Mouse (Mus musculus) common myeloid progenitor, adult 5-6 weeks (primary cell): ENCODE measurements around the gene Mast4. TPM values are rescaled to one million over a fixed set of nuclear protein-coding genes. Genes with fewer than 3 reads are reported as not detected.
"Not testable (repeated sequence)": the region's sequence is repeated elsewhere in the genome, so short reads cannot be mapped to it uniquely, and the experiment has no call there.

Experiments used
- ATAC-seq: replicated peaks from 2 replicates; pipeline ENCODE4 v1.8.0; 2016; ENCODE audit warnings: low read depth, mild to moderate bottlenecking, moderate TSS enrichment, inconsistent platforms; ENCODE audit not compliant: poor library complexity, severe bottlenecking
- total RNA-seq: library from RNA; stranded (forward); fragments of 200-1000, 187-1606 nt; gene quantifications from 2 replicates; pipeline ENCODE4 v1.2.3, GENCODE M21; 2017

The Mast4 gene
- total RNA-seq: 10.8 and 19.1 TPM in 2 replicates

- peak; percentile 62 for ATAC-seq
Measured at GRCm38 (mm10) chr13:103334392-103334686, at the start of gene Mast4. Gene Mast4, minus strand, starts transcription at chr13:103334497.

- ATAC-seq: no peak
Measured at GRCm38 (mm10) chr13:103374495-103374894, 40.2 kb upstream of the Mast4 start.

GRCm38 (mm10) chr13:103369194-103369593 is 34.9 kb upstream of the Mast4 start:
- ATAC-seq: no peak

GRCm38 (mm10) chr13:103363181-103363580 is 28.9 kb upstream of the Mast4 start:
- ATAC-seq: no peak

- ATAC-seq: not testable (repeated sequence)
Measured at GRCm38 (mm10) chr13:103357415-103357814, 23.1 kb upstream of the Mast4 start.

GRCm38 (mm10) chr13:103356909-103357308 is 22.6 kb upstream of the Mast4 start:
- ATAC-seq: not testable (repeated sequence)

- ATAC-seq: no peak
Measured at GRCm38 (mm10) chr13:103354737-103355136, 20.4 kb upstream of the Mast4 start.

GRCm38 (mm10) chr13:103344749-103345148 is 10.5 kb upstream of the Mast4 start:
- no peak for ATAC-seq

GRCm38 (mm10) chr13:103344006-103344720 is 9.9 kb upstream of the Mast4 start:
- no peak for ATAC-seq

GRCm38 (mm10) chr13:103341031-103341430 is 6.7 kb upstream of the Mast4 start:
- no peak for ATAC-seq

- no peak for ATAC-seq
Measured at GRCm38 (mm10) chr13:103338616-103339015, 4.3 kb upstream of the Mast4 start.

GRCm38 (mm10) chr13:103336237-103336636 is 1.9 kb upstream of the Mast4 start:
- ATAC-seq: no peak

GRCm38 (mm10) chr13:103334723-103335458 is 594 bp upstream of the Mast4 start:
- ATAC-seq: peak; percentile 67

- no peak; the same call in 1 of the 2 replicates for ATAC-seq
Measured at GRCm38 (mm10) chr13:103333601-103334391, 501 bp downstream of the Mast4 start.

GRCm38 (mm10) chr13:103333153-103333552 is 1.1 kb downstream of the Mast4 start:
- ATAC-seq: no peak

GRCm38 (mm10) chr13:103332731-103333130 is 1.6 kb downstream of the Mast4 start:
- ATAC-seq: no peak

- ATAC-seq: no peak
Measured at GRCm38 (mm10) chr13:103331096-103331495, 3.2 kb downstream of the Mast4 start.

- no peak for ATAC-seq
Measured at GRCm38 (mm10) chr13:103328299-103328698, 6.0 kb downstream of the Mast4 start.

- ATAC-seq: no peak
Measured at GRCm38 (mm10) chr13:103327843-103328242, 6.5 kb downstream of the Mast4 start.

- no peak for ATAC-seq
Measured at GRCm38 (mm10) chr13:103326186-103326585, 8.1 kb downstream of the Mast4 start.

- no peak for ATAC-seq
Measured at GRCm38 (mm10) chr13:103319881-103320280, 14.4 kb downstream of the Mast4 start.
